Mouse (Mus musculus) adipocyte (in vitro differentiated cells): ENCODE data around the gene Hist1h2bj.

Experiments
- DNase-seq: peaks from one replicate; pipeline ENCODE4 v3.0.0-alpha.2; 2016; ENCODE audit warnings: low spot score

Hist1h2bj gene

GRCm38 (mm10) chr13:22042568-22043502, at the start of gene Hist1h2bj, which contains the start of gene Hist1h2ag:
Gene Hist1h2bj (plus strand): TSS chr13:22043214.
Gene Hist1h2ag (minus strand): TSS chr13:22042944.
- peak; percentile 98 for DNase-seq

- no peak for DNase-seq
Observed at GRCm38 (mm10) chr13:21993957-21994738, 48.9 kb upstream of the Hist1h2bj start.

- DNase-seq = no peak
Observed at GRCm38 (mm10) chr13:21994896-21995295, 48.1 kb upstream of the Hist1h2bj start.

GRCm38 (mm10) chr13:21995331-21995914, 47.6 kb upstream of the Hist1h2bj start:
- no peak for DNase-seq

- no peak for DNase-seq
Observed at GRCm38 (mm10) chr13:21996101-21996839, 46.7 kb upstream of the Hist1h2bj start.

GRCm38 (mm10) chr13:21996840-21997185, 46.2 kb upstream of the Hist1h2bj start:
- DNase-seq = no peak

GRCm38 (mm10) chr13:21997201-21997820, 45.7 kb upstream of the Hist1h2bj start:
- DNase-seq = no peak

- no peak for DNase-seq
Observed at GRCm38 (mm10) chr13:21997821-21998220, 45.2 kb upstream of the Hist1h2bj start.

DNA sequence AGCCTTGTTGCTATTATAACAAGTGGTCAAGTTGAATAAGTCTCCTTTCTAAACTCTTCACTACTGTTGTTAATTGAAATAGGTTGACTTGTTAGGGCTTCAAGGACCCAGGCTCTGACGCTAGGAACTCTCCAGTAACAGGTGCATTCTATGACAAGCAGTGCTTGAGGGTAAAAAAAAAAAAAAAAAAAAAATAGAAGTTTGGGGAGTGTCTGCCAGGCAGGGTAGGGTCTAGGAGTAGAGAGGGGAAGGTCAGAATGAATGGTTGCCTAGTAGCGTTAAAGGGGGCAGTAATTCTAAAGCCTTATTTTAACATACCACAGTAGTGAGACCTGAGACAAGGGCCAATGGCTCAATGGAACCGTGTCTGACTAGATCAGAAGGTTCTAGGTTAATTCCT, 44.6 kb upstream of the Hist1h2bj start:
- no peak for DNase-seq

- no peak for DNase-seq
Observed at GRCm38 (mm10) chr13:21999147-21999546, 43.9 kb upstream of the Hist1h2bj start.

GRCm38 (mm10) chr13:22001346-22001745, 41.7 kb upstream of the Hist1h2bj start:
- DNase-seq = no peak

DNA sequence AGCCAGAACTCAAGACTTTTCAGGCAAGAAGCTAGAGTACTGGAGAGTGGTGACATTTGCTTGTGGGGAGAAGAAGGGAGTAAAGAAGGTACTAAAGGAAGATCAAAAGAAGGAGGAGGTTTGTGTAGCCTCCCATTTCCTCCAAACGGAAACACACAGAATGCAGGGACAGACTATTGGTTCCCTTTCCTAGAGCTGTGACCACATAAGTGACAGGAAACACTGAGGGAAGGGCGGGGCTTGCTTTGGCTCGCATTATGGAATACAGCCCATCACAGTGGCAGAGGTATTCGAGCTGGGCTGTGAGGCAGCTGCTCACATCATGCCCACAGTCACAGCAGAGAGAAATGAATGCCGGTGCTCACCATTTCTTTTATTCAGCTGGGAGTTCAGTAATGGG, 41.2 kb upstream of the Hist1h2bj start:
- DNase-seq = no peak

GRCm38 (mm10) chr13:22005605-22006333, 37.2 kb upstream of the Hist1h2bj start:
- DNase-seq = no peak

DNA sequence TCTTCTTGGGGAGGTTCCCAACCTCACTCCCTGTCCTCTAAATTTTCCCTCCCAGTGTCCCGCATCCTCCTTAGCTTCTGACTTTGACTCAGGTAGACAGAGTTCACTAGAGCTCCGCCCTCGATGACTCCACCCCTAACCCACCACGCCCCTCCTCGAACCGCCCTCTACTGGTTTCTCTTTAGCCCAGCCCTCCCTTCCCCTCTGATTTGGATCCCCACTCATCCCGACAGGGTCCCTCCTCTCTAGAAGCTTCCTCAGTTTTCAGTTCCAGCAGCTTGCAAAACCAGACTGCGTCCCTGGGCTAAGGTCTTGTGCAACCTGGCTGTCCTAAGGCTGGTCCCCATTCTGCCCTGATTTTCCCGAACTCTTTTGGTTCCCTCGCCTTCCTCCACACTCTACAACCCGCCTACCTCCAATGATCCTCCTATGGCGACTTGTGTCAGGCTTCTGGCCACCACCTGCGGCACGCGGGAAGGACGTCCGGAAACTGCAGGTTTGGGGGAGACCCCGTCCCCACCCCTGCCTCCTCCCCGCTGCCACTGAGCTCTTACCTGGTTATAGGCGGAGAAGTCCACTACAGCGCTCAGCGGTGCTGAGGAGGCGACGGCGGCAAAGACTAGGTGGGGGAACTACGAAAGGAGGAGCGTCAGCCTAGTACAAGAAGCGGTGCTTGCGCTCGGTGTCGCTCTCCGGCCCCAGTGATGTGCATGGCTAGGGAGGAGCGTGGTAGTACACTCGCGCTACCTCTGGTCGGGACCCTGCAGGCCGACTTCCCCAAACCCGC, 36.5 kb upstream of the Hist1h2bj start:
- no peak for DNase-seq

- no peak for DNase-seq
Observed at GRCm38 (mm10) chr13:22007121-22007510, 35.9 kb upstream of the Hist1h2bj start.

GRCm38 (mm10) chr13:22007872-22008271, 35.1 kb upstream of the Hist1h2bj start:
- no peak for DNase-seq

- DNase-seq = no peak
Observed at GRCm38 (mm10) chr13:22008707-22009106, 34.3 kb upstream of the Hist1h2bj start.

- DNase-seq = no peak
Observed at GRCm38 (mm10) chr13:22009642-22010041, 33.4 kb upstream of the Hist1h2bj start, which contains the start of gene Prss16. Gene Prss16 (minus strand): TSS chr13:22009742.

GRCm38 (mm10) chr13:22013716-22014115, 29.3 kb upstream of the Hist1h2bj start:
- DNase-seq = no peak

- no peak for DNase-seq
Observed at GRCm38 (mm10) chr13:22014411-22014845, 28.6 kb upstream of the Hist1h2bj start.
